Mouse (Mus musculus) activated CD4-positive, CD25-positive, alpha-beta regulatory T cell, adult 4 months (primary cell): ENCODE data around the gene Wasf3. TPM values are rescaled to one million over a fixed set of nuclear protein-coding genes. Genes with fewer than 3 reads are reported as not detected.
"Not testable (repeated sequence)": the region's sequence is repeated elsewhere in the genome, so short reads cannot be mapped to it uniquely, and the experiment has no call there.

ENCODE experiments used
- ATAC-seq: one replicate; pipeline ENCODE4 v1.8.0; 2017
- polyA plus RNA-seq, 2 experiments: library from polyadenylated mRNA; unstranded; fragments of 100-300 nt; shearing (Covaris generic); gene quantifications; one replicate each; pipeline ENCODE4 v1.2.1; 2017

Gene Wasf3
- polyA plus RNA-seq, 2 experiments from 2014 or later, result not detected

- no peak for ATAC-seq
Observed at GRCm38 (mm10) chr5:146451592-146452254, 66.9 kb downstream of the Wasf3 start.

GRCm38 (mm10) chr5:146453556-146453955, 68.8 kb downstream of the Wasf3 start:
- no peak for ATAC-seq

- ATAC-seq, result no peak
Observed at GRCm38 (mm10) chr5:146461612-146462011, 76.8 kb downstream of the Wasf3 start.

- ATAC-seq, result no peak
Observed at GRCm38 (mm10) chr5:146466663-146467062, 81.9 kb downstream of the Wasf3 start.

- ATAC-seq, result no peak
Observed at GRCm38 (mm10) chr5:146468311-146468710, 83.5 kb downstream of the Wasf3 start.

GRCm38 (mm10) chr5:146470821-146471220, 86.0 kb downstream of the Wasf3 start:
- no peak for ATAC-seq

GRCm38 (mm10) chr5:146471311-146471710, 86.5 kb downstream of the Wasf3 start:
- no peak for ATAC-seq

GRCm38 (mm10) chr5:146471821-146472220, 87.0 kb downstream of the Wasf3 start:
- no peak for ATAC-seq

- ATAC-seq, result not testable (repeated sequence)
Observed at GRCm38 (mm10) chr5:146479564-146479963, 94.8 kb downstream of the Wasf3 start.

GRCm38 (mm10) chr5:146481665-146482064, 96.9 kb downstream of the Wasf3 start, which contains the start of gene Gm6408:
Gm6408 (plus strand) TSS chr5:146481965.
- ATAC-seq, result not testable (repeated sequence)

- not testable (repeated sequence) for ATAC-seq
Observed at GRCm38 (mm10) chr5:146488959-146489358, 104.2 kb downstream of the Wasf3 start.

- ATAC-seq, result not testable (repeated sequence)
Observed at GRCm38 (mm10) chr5:146491063-146491462, 106.3 kb downstream of the Wasf3 start, which contains the start of gene Gm6370. Gm6370 (plus strand) TSS chr5:146491363.

GRCm38 (mm10) chr5:146502099-146502498, 117.3 kb downstream of the Wasf3 start, which contains the start of gene 4930449I24Rik:
4930449I24Rik (plus strand) TSS chr5:146502399.
- ATAC-seq, result not testable (repeated sequence)

- not testable (repeated sequence) for ATAC-seq
Observed at GRCm38 (mm10) chr5:146513823-146514222, 129.0 kb downstream of the Wasf3 start, which contains the start of gene Gm3402. Gm3402 (plus strand) TSS chr5:146514123.

Other genes with a start within 250 kb of the Wasf3 start
- not detected for gene Gm5565, start 224.4 kb upstream of the Wasf3 start, polyA plus RNA-seq
- gene Gm6309, start 214.3 kb upstream of the Wasf3 start, polyA plus RNA-seq, result not detected
- gene 1700001J03Rik, start 199.7 kb upstream of the Wasf3 start, polyA plus RNA-seq, result under 1 TPM; 0.44 to 0.93 TPM
- gene Rnf6, start 163.4 kb upstream of the Wasf3 start, polyA plus RNA-seq, result 10 to 100 TPM; 81.0 to 81.9 TPM
- gene Cdk8, start 153.8 kb upstream of the Wasf3 start, polyA plus RNA-seq, result 10 to 100 TPM; 12.5 to 19.0 TPM
- gene Gm6408, start 97.0 kb downstream of the Wasf3 start, polyA plus RNA-seq, result not detected
- gene Gm6370, start 106.4 kb downstream of the Wasf3 start, polyA plus RNA-seq, result not detected
- not detected for gene 4930449I24Rik, start 117.4 kb downstream of the Wasf3 start, polyA plus RNA-seq
- gene Gm3402, start 129.1 kb downstream of the Wasf3 start, polyA plus RNA-seq, result not detected
- not detected for gene Gm3404, start 140.8 kb downstream of the Wasf3 start, polyA plus RNA-seq
- not detected for gene Gm3409, start 152.7 kb downstream of the Wasf3 start, polyA plus RNA-seq
- not detected for gene Gm3415, start 171.2 kb downstream of the Wasf3 start, polyA plus RNA-seq
- gene Gpr12, start 200.3 kb downstream of the Wasf3 start, polyA plus RNA-seq, result not detected